Mouse (Mus musculus) CD4-positive, CD25-positive, alpha-beta regulatory T cell, adult 2 months (primary cell): Measurements from ENCODE around the gene Boc.

Experiments used
- DNase-seq: peaks from one replicate; pipeline ENCODE4 v3.0.0-alpha.2; 2012; ENCODE audit warnings: low read depth, low spot score

Boc gene

GRCm38 (mm10) chr16:44558471-44559329 is at the start of gene Boc:
Gene Boc, minus strand, starts transcription at chr16:44558897.
- peak; percentile 33 for DNase-seq

DNA sequence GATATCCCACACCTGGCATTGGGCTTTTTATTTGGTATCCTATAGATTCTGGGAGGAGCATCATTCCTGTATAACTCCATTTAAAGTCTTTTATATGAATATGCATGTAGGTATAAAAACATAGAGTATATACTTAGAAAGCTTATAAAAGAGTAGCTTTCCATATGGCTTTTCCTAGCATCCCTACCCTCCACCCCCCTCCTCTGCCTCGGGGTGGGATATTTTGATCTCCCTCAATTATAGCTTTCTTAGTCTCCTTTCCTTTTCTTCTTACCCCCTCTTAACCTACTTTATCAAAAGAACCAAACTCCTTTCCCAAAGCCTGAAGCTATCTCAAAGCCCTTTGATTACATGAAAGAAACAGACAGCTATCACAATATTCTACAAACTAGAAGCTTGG is 47.9 kb upstream of the Boc start:
- no peak for DNase-seq

DNA sequence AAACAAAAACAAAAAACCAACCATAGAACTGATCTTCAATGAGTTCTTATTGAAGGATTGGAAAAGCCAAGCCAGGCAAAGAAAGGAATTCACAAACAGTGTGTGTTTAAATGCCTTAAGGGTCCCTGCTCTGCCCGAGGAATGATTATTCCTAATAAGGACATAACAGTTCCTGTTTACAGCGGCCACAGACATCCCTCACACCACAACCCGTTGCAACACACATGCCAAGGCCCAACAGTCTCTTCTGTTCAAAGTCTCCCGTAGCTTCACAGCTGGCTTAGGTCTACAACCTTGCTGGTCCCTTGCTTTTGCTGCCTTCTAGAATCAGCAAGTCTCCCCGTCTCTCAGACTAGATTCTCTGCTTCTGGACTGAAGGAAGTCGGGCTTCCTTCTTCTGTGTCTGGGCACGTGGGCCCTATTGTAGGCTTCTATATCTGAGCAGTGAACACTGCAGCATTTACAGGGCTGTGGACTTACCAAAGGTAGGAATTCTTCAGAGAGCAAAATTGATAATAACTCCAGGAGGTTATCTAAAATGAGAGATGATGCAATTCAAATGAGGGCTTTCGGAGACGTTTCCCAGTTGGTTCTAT is 45.4 kb upstream of the Boc start:
- no peak for DNase-seq

DNA sequence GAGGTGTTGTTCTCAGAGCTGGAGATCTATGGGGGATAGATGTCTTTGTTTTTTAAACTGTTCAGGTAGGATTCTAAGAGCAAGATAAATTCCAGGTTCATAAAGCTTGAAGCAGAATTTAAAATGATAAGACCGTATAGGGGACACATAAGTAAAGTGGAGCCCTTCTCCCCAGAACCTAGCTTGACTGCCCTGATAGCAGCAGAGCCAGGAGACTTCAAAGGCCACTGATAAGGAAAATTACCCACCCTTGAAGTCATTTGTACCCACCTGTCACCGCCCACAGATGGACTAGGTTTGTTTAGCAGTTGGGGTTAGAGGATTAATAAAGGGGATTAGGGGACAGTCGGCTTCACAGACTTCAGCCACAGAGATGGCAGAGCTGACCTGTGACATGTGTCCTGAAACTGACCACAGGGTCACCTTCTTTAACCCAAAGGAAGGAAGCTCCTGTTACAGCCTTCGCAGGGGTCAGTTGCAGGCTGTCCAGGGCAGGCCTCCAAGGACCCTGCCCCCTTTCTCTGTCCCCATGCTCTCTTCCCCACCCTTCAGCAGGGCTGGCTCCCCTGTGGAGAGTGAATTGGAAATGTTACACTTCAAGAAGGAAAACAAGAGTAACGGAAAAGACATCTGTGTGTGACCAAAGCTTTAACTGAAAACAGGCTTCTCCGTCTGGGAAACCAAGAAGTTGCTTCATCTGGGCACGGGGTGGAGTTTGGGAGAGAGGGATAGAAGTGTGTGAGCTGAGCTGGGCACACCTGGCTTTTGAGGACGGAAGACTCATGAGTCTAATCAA is 43.5 kb upstream of the Boc start:
- DNase-seq: no peak

DNA sequence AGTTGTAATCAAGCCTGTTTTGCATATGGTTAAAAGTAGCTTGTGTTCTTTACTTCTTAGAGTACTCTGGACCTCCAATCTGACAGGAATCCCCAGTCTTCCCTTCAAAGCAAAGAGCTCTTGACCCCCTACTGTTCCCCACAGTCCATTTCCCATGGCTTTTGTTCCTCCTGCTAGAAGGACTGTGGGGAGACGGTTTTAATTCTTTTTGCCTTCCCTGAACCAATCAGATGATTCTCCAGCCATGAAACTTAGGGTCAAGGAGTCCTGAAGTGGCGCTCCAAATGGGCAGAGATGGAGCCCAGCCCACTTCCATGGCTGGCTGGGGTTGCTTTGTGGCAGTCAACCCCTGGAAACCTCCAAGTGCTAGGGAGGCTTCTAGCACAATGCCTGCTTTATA is 42.5 kb upstream of the Boc start:
- no peak for DNase-seq

GRCm38 (mm10) chr16:44597106-44597806 is 38.6 kb upstream of the Boc start:
- DNase-seq: no peak

- no peak for DNase-seq
Measured at GRCm38 (mm10) chr16:44589506-44589905, 30.8 kb upstream of the Boc start.

DNA sequence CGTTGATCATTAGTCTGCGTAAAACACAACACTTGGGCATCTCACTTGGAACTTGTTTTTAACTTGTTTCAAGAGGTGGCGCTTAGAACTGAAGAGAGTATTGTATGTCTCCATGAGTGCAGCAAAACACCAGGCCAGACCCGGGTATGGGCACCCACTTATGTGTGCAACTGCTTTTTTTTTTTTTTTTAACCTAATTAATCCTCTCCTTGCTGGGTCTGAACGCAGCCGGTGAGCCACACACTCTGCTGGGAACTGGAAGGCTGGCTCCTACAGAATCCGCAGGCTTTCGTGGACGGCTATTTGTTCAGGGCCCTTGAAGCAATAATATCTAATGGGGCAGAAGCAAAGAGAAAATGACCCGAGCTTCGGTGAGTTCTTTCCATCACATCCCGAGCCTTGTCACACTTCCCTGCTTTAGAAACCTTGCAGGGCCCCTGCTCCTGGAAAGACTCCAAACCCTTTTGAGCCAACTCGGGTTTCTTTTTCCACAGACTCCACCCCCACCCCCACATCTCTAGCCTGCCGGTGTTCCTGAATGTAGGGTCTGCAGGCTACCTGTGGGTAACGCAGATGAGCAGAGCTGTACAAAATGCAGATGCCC is 20.8 kb upstream of the Boc start:
- DNase-seq: no peak

GRCm38 (mm10) chr16:44578551-44578950 is 19.9 kb upstream of the Boc start:
- DNase-seq: no peak

DNA sequence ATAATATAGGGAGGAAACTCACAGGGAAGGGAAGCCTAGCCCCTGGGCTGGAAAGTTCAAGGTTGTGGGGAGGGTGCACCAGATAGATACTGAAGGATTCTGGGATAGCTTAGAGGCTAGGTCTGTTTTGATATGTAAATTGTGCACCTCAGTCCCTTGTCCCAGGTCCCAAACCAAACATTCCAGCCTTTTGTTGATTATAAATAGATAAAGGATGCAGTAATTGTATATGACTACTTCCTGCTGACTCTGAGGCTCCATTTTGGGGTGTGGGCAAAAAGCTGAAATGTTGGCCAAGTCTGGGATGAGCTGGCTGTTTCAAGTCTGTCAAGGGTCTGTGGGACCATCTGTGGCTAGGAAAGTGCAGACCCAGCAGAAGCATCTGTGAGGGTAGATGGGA is 9.4 kb upstream of the Boc start:
- no peak for DNase-seq

DNA sequence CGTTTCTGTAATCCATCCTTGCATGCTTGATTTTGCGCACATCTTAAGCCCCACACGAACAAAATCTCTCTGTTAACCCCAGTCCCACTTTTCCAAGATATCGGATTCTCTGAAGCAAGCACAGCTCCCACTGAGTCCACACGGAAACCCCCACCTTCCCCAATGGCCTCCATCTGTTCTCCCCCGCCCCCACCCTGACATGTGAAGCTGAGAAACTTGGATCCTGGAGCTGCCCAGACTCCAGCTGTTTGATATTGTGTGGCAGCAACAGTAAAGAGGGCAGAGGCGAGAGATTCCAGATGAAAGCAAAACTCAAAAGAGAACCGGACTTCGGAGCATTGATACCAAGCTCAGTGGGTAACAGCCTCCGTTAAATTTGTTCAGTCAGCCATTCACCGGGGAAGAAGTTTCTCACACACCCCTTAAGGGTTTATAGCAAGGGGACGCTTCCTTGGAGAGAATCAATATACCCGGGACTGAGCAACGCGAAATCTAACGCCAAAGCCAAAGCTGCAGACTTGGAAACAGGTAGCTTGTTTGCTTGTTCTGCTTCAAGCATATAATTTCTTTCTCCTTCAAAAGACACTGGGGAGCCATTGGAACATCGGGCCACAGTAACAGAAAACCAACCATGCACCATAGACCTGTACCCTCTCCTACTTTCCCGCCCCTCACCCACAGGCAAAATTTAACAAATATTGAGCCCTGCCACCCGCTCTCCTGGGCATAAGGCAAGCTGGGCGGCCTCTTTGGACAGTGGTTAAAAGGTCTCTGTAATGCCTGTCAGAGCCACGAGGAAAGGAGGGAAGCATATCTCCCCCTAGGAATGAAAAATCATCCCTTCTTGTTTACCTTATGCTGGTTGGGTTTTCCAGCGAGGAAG is 6.9 kb upstream of the Boc start:
- no peak for DNase-seq

GRCm38 (mm10) chr16:44564359-44564758 is 5.7 kb upstream of the Boc start:
- DNase-seq: no peak

DNA sequence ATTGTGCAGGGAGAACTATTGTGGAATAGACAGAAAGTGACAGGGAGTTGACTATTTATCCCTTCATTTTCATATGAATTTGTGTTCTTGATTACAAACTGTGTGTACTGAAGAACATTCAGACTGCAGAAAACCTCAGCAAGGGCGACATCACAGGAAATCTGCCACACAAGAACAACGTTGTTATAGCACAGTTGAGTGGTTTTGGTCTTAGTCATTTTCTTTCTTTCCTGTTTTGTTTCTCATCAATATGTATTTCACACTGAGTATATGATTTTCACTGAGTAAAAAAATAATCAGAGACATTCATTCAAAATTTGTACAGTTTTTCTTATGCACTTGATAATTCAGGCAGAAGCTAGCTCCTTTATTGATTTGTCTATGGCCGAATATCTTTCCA is 3.4 kb upstream of the Boc start:
- no peak for DNase-seq

GRCm38 (mm10) chr16:44560214-44560613 is 1.5 kb upstream of the Boc start:
- no peak for DNase-seq

DNA sequence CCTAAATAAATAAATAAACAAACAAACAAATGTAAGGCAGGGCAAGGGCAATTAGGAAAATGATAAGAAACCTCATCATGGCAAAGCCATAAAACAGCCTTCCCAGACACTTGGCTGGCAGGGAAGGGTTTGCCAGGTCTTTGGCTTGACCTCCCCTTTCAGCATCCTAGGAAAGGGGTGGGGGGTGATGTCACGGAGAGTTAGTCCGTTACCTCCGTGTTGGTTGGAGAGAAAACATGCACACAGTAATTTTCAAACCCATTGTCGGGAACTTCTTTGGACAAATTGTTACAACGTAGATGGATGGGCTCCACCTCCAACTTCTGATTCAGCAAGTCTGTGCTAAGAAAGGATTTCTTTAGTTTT is 616 bp upstream of the Boc start:
- DNase-seq: no peak

- peak; percentile 24 for DNase-seq
Measured at GRCm38 (mm10) chr16:44557661-44558470, 831 bp downstream of the Boc start.

DNA sequence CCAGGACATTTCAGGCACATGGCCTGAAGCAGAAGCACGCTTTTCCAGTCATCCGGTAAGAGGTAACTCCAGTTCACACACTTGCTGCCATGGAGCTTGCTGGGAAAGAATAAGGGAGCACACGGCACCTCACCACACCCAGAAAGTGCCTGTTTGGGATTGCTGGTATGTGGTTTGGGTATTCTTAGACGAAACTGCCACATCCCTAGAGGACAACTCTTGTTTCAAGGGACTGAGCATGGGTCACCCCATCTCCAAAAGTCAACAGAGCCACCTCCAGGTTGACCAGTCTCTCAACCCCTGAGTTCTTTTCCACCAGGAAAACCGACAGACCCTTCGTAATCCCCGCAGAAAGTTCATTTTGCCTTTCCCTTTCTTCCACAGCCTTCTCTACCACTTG is 1.6 kb downstream of the Boc start:
- DNase-seq: no peak

DNA sequence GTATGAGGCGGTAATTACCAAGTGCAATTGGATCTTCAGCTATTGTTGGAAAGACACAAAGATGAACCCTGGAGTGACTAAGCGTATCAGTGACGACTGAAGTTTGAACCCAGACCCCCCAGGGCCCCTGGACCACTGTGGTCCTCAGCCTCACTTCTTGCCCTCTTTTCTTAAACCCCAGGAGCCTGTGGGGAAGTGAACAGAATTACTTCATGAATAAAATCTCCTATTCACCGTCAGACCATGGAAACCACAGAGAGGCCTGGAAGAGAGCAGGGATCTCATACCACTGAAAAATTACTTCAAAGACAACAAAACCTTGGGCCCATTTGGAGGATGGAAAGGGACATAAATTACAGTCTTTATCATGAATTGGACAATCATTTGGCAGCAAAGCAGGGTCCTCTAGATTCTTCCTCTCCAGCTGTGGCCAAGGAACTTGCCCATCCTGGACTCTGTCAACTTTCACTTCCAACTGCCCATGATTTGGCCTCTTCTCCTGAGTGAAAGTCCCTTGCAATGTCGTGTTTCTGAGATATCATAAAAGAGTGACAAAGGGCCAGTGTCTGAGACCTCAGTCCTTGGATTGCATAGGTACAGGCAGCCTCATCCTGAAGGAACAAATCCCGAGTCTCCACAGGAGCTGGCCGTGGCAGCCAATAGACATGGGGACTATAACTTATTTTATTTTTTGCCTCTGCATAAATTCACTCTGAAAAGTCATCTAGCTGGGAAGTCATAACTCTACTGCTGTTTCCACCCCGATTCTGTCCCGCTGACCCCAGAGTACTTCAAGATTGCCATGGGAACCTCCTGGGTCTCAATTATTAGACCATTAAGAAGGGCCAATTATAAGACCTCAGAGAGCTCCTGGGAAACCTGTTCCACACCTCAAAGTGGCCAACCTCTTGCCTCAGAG is 2.6 kb downstream of the Boc start:
- DNase-seq: no peak

GRCm38 (mm10) chr16:44553861-44554260 is 4.8 kb downstream of the Boc start:
- no peak for DNase-seq
